Mouse (Mus musculus): Measurements from ENCODE around the gene Olfr147. TPM values are rescaled to one million over a fixed set of nuclear protein-coding genes. Genes with fewer than 3 reads are reported as not detected.

Olfr147 gene
- not detected for polyA plus RNA-seq (2014; fragmentation: Illumina TruSeq; extraction: RNeasy Lipid Tissue Mini Kit (QIAGEN cat#74804); ENCODE audit: low read depth, low replicate concordance)

GRCm38 (mm10) chr9:38401398-38401797 lies at the start of gene Olfr147:
Gene Olfr147 (plus strand): TSS chr9:38401698.

GRCm38 (mm10) chr9:38366596-38366995 lies 34.9 kb upstream of the Olfr147 start, which contains the start of gene Olfr250:
Gene Olfr250 (plus strand): TSS chr9:38366896.

GRCm38 (mm10) chr9:38376786-38377185 lies 24.7 kb upstream of the Olfr147 start, which contains the start of gene Olfr251:
Gene Olfr251 (plus strand): TSS chr9:38377086.

GRCm38 (mm10) chr9:38429155-38429554 lies 27.7 kb downstream of the Olfr147 start, which contains the start of gene Olfr901:
Gene Olfr901 (plus strand): TSS chr9:38429455.

GRCm38 (mm10) chr9:38447352-38447751 lies 45.9 kb downstream of the Olfr147 start, which contains the start of gene Olfr902:
Gene Olfr902 (plus strand): TSS chr9:38447652.

Other genes starting within 250 kb of the Olfr147 start
- gene Olfr891, start 220.9 kb upstream of the Olfr147 start, polyA plus RNA-seq (2014; fragmentation: Illumina TruSeq; extraction: RNeasy Lipid Tissue Mini Kit (QIAGEN cat#74804); ENCODE audit: low read depth, low replicate concordance) = not detected
- not detected for gene Olfr893, start 193.3 kb upstream of the Olfr147 start, polyA plus RNA-seq (2014; fragmentation: Illumina TruSeq; extraction: RNeasy Lipid Tissue Mini Kit (QIAGEN cat#74804); ENCODE audit: low read depth, low replicate concordance)
- not detected for gene Olfr894, start 183.6 kb upstream of the Olfr147 start, polyA plus RNA-seq (2014; fragmentation: Illumina TruSeq; extraction: RNeasy Lipid Tissue Mini Kit (QIAGEN cat#74804); ENCODE audit: low read depth, low replicate concordance)
- not detected for gene Olfr143, start 148.9 kb upstream of the Olfr147 start, polyA plus RNA-seq (2014; fragmentation: Illumina TruSeq; extraction: RNeasy Lipid Tissue Mini Kit (QIAGEN cat#74804); ENCODE audit: low read depth, low replicate concordance)
- gene Olfr895, start 133.8 kb upstream of the Olfr147 start, polyA plus RNA-seq (2014; fragmentation: Illumina TruSeq; extraction: RNeasy Lipid Tissue Mini Kit (QIAGEN cat#74804); ENCODE audit: low read depth, low replicate concordance) = not detected
- not detected for gene Olfr896-ps1, start 110.6 kb upstream of the Olfr147 start, polyA plus RNA-seq (2014; fragmentation: Illumina TruSeq; extraction: RNeasy Lipid Tissue Mini Kit (QIAGEN cat#74804); ENCODE audit: low read depth, low replicate concordance)
- gene Olfr25, start 72.6 kb upstream of the Olfr147 start, polyA plus RNA-seq (2014; fragmentation: Illumina TruSeq; extraction: RNeasy Lipid Tissue Mini Kit (QIAGEN cat#74804); ENCODE audit: low read depth, low replicate concordance) = not detected
- not detected for gene Olfr898, start 53.3 kb upstream of the Olfr147 start, polyA plus RNA-seq (2014; fragmentation: Illumina TruSeq; extraction: RNeasy Lipid Tissue Mini Kit (QIAGEN cat#74804); ENCODE audit: low read depth, low replicate concordance)
- gene Olfr250, start 34.8 kb upstream of the Olfr147 start, polyA plus RNA-seq (2014; fragmentation: Illumina TruSeq; extraction: RNeasy Lipid Tissue Mini Kit (QIAGEN cat#74804); ENCODE audit: low read depth, low replicate concordance) = not detected
- not detected for gene Olfr251, start 24.6 kb upstream of the Olfr147 start, polyA plus RNA-seq (2014; fragmentation: Illumina TruSeq; extraction: RNeasy Lipid Tissue Mini Kit (QIAGEN cat#74804); ENCODE audit: low read depth, low replicate concordance)
- gene Olfr901, start 27.8 kb downstream of the Olfr147 start, polyA plus RNA-seq (2014; fragmentation: Illumina TruSeq; extraction: RNeasy Lipid Tissue Mini Kit (QIAGEN cat#74804); ENCODE audit: low read depth, low replicate concordance) = not detected
- gene Olfr902, start 46.0 kb downstream of the Olfr147 start, polyA plus RNA-seq (2014; fragmentation: Illumina TruSeq; extraction: RNeasy Lipid Tissue Mini Kit (QIAGEN cat#74804); ENCODE audit: low read depth, low replicate concordance) = not detected
- gene Olfr904, start 61.4 kb downstream of the Olfr147 start, polyA plus RNA-seq (2014; fragmentation: Illumina TruSeq; extraction: RNeasy Lipid Tissue Mini Kit (QIAGEN cat#74804); ENCODE audit: low read depth, low replicate concordance) = not detected
- not detected for gene Olfr905, start 69.4 kb downstream of the Olfr147 start, polyA plus RNA-seq (2014; fragmentation: Illumina TruSeq; extraction: RNeasy Lipid Tissue Mini Kit (QIAGEN cat#74804); ENCODE audit: low read depth, low replicate concordance)
- gene Olfr906, start 85.4 kb downstream of the Olfr147 start, polyA plus RNA-seq (2014; fragmentation: Illumina TruSeq; extraction: RNeasy Lipid Tissue Mini Kit (QIAGEN cat#74804); ENCODE audit: low read depth, low replicate concordance) = not detected
- not detected for gene Olfr907, start 94.1 kb downstream of the Olfr147 start, polyA plus RNA-seq (2014; fragmentation: Illumina TruSeq; extraction: RNeasy Lipid Tissue Mini Kit (QIAGEN cat#74804); ENCODE audit: low read depth, low replicate concordance)
- gene Olfr911-ps1, start 119.9 kb downstream of the Olfr147 start, polyA plus RNA-seq (2014; fragmentation: Illumina TruSeq; extraction: RNeasy Lipid Tissue Mini Kit (QIAGEN cat#74804); ENCODE audit: low read depth, low replicate concordance) = not detected
- not detected for gene Olfr910, start 136.2 kb downstream of the Olfr147 start, polyA plus RNA-seq (2014; fragmentation: Illumina TruSeq; extraction: RNeasy Lipid Tissue Mini Kit (QIAGEN cat#74804); ENCODE audit: low read depth, low replicate concordance)
- not detected for gene Olfr912, start 178.5 kb downstream of the Olfr147 start, polyA plus RNA-seq (2014; fragmentation: Illumina TruSeq; extraction: RNeasy Lipid Tissue Mini Kit (QIAGEN cat#74804); ENCODE audit: low read depth, low replicate concordance)
- not detected for gene Olfr913, start 191.1 kb downstream of the Olfr147 start, polyA plus RNA-seq (2014; fragmentation: Illumina TruSeq; extraction: RNeasy Lipid Tissue Mini Kit (QIAGEN cat#74804); ENCODE audit: low read depth, low replicate concordance)
- gene Olfr914, start 203.4 kb downstream of the Olfr147 start, polyA plus RNA-seq (2014; fragmentation: Illumina TruSeq; extraction: RNeasy Lipid Tissue Mini Kit (QIAGEN cat#74804); ENCODE audit: low read depth, low replicate concordance) = not detected

Measured in adipose tissue, adult 10 weeks (tissue).